10 mouse cellular contexts compared by ENCODE assay signal in genomic region chr8:117403705-117404476, GRCm38 (mm10).
DNase-seq lines count a peak whose midpoint lies in the region; ATAC-seq lines count a peak whose summit lies in the region.
"Had no signal": no experiment of that assay in that cellular context is flagged by ENCODE, and none has a peak within 500 bp of the region (broad histone marks: within the 10 kb centered on the region; RNA-seq: fewer than 3 reads in every experiment).

No protein-coding gene starts in this region.

- H3K27ac ChIP-seq in forebrain, embryonic 15.5 days (replicated peaks) = peak overlapping the region; percentile 81
- H3K27ac ChIP-seq in liver, embryonic 11.5 days (ENCODE audit: low read depth, low read length) = no peak overlapping the region
- H3K27ac ChIP-seq: lung, embryonic 15.5 days had no signal

- peaks cover 42% of the 10 kb centered on the region for H3K4me1 ChIP-seq in forebrain, embryonic 15.5 days
- H3K4me1 ChIP-seq in liver, embryonic 11.5 days (replicated peaks; ENCODE audit: control insufficient read depth, insufficient read depth, low read length) = peaks cover 14% of the 10 kb centered on the region

- no peak overlapping the region for H3K4me3 ChIP-seq in forebrain, embryonic 15.5 days
- no peak overlapping the region for H3K4me3 ChIP-seq in liver, embryonic 11.5 days (ENCODE audit: low read depth, low read length)
- H3K4me3 ChIP-seq: lung, embryonic 15.5 days had no signal

- no peak overlapping the region for H3K9ac ChIP-seq in forebrain, embryonic 15.5 days (replicated peaks)
- H3K9ac ChIP-seq in liver, embryonic 11.5 days (ENCODE audit: low read depth, low read length) = no peak overlapping the region
- H3K9ac ChIP-seq: lung, embryonic 15.5 days had no signal

- no peaks in the 10 kb centered on the region for H3K27me3 ChIP-seq in forebrain, embryonic 15.5 days
- no peaks in the 10 kb centered on the region for H3K27me3 ChIP-seq in liver, embryonic 11.5 days (replicated peaks; ENCODE audit: control insufficient read depth, insufficient read depth, low read length)
- H3K27me3 ChIP-seq: lung, embryonic 15.5 days had no signal

- H3K36me3 ChIP-seq in forebrain, embryonic 15.5 days = no peaks in the 10 kb centered on the region
- no peaks in the 10 kb centered on the region for H3K36me3 ChIP-seq in liver, embryonic 11.5 days (ENCODE audit: control insufficient read depth, insufficient read depth, low read length)
- H3K36me3 ChIP-seq: lung, embryonic 15.5 days had no signal

- peak; percentile 52 for DNase-seq in layer of hippocampus, adult 9-11 months
- DNase-seq in layer of hippocampus, adult 11-12 months (ENCODE audit: low spot score) = no peak
- DNase-seq in layer of hippocampus, postnatal 10 days (ENCODE audit: low spot score in 2 of 2) = peak; percentile 49 to 51
- DNase-seq in right cerebral cortex, postnatal 14 days = peak; percentile 39
- no peak for DNase-seq in liver, embryonic 11.5 days (ENCODE audit: low spot score)
- DNase-seq in testis, postnatal 14 days (ENCODE audit: low spot score) = no peak
- DNase-seq in adrenal gland, adult 2 months = no peak
- DNase-seq: thymus, postnatal 14 days had no signal

- H3K9me3 ChIP-seq in forebrain, embryonic 15.5 days = no peaks in the 10 kb centered on the region
- H3K9me3 ChIP-seq in liver, embryonic 11.5 days (ENCODE audit: control insufficient read depth, low read length) = no peaks in the 10 kb centered on the region
- H3K9me3 ChIP-seq: lung, embryonic 15.5 days had no signal

- H3K4me2 ChIP-seq in forebrain, embryonic 15.5 days (replicated peaks) = no peak overlapping the region
- no peak overlapping the region for H3K4me2 ChIP-seq in liver, embryonic 11.5 days
- H3K4me2 ChIP-seq: lung, embryonic 15.5 days had no signal

- 51% methylated on average over 14 of the region's 14 CpGs for WGBS in forebrain, embryonic 15.5 days
- WGBS in liver, embryonic 11.5 days = 62% methylated on average over 14 of the region's 14 CpGs

- no peak for ATAC-seq in forebrain, embryonic 15.5 days (replicated peaks)
- no peak for ATAC-seq in liver, embryonic 11.5 days (replicated peaks; ENCODE audit: low FRiP score)

Comparison
In these comparisons a context has a peak if more than half of its experiments do, and no peak if none do; other contexts are left out.
1. DNase-seq: peak in layer of hippocampus, adult 9-11 months (single experiment), layer of hippocampus, postnatal 10 days (2 of 2) and right cerebral cortex, postnatal 14 days (single experiment); none in layer of hippocampus, adult 11-12 months (single experiment), liver, embryonic 11.5 days (single experiment), testis, postnatal 14 days (single experiment) and adrenal gland, adult 2 months (single experiment).